Mouse (Mus musculus): Measurements from ENCODE around the gene Ajm1.

- TF ChIP-seq CTCF (IDR thresholded peaks at IDR 0.05; ENCODE audit: low read depth, low read length) (no peak), POLR2A (IDR thresholded peaks at IDR 0.05; ENCODE audit: borderline replicate concordance, low read depth, low read length) (no peak)
Measured at GRCm38 (mm10) chr2:25617578-25617977, 36.0 kb upstream of the Ajm1 start, which contains the start of gene Ccdc183.

All from bone marrow macrophage, adult 2 months (primary cell).